Mouse (Mus musculus): ENCODE measurements around the gene Cd5. TPM values are rescaled to one million over a fixed set of nuclear protein-coding genes. Genes with fewer than 3 reads are reported as not detected.

Gene Cd5
- polyA plus RNA-seq, 1 experiment from 2014 or later, result 0.11 TPM

- 95% methylated on average over 7 of the region's 7 CpGs for WGBS
- ATAC-seq (replicated peaks; ENCODE audit: low FRiP score, low read depth), result no peak
Measured at GRCm38 (mm10) chr19:10712194-10712593, 26.6 kb downstream of the Cd5 start.

DNA sequence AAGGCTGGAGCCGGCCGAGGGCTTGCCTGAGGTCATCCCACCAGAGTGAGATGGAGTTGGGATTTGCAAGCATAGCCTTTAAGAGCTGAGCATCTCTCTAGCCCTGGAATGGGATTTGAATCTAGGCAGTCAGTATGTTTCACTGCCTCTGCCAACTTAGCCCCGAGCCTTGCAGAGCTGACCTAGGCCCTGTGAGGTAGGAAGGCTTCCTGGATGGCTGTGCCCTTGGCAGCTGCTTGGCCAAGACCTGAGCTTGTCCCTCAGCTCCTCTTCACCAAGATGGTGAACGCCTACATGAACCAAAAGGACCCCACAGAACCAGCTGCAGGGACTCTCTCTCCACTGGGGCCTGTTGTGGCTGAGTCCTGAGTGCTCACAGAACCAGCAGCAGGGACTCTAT, 28.1 kb downstream of the Cd5 start:
- DNase-seq (ENCODE audit: low spot score) (no peak), ATAC-seq (replicated peaks; ENCODE audit: low FRiP score, low read depth) (no peak)
- Histone ChIP-seq H3K4me3 (replicated peaks; ENCODE audit: low read depth, low read length) (no peak overlapping the region), H3K27me3 (ENCODE audit: insufficient read depth, low read length) (no peaks in the 10 kb centered on the region), H3K4me2 (ENCODE audit: low read length) (no peak overlapping the region), H3K9me3 (replicated peaks; ENCODE audit: low read length) (no peaks in the 10 kb centered on the region), H3K9ac (ENCODE audit: low read depth, low read length) (no peak overlapping the region), H3K4me1 (replicated peaks; ENCODE audit: insufficient read depth, low read length) (no peaks in the 10 kb centered on the region), H3K36me3 (ENCODE audit: insufficient read depth, low read length) (peaks cover 47% of the 10 kb centered on the region), H3K27ac (no peak overlapping the region)
- 91% methylated on average over 4 of the region's 4 CpGs for WGBS
- TF ChIP-seq CTCF (IDR thresholded peaks at IDR 0.05; ENCODE audit: low read depth), result no peak

More at GRCm38 (mm10) chr19:10712194-10712593, 26.6 kb downstream of the Cd5 start:
- H3K27ac ChIP-seq, result no peak overlapping the region
- H3K4me2 ChIP-seq (ENCODE audit: low read length), result no peak overlapping the region
- no peak overlapping the region for H3K9ac ChIP-seq (ENCODE audit: low read depth, low read length)
- no peak for DNase-seq (ENCODE audit: low spot score)
- H3K4me3 ChIP-seq (replicated peaks; ENCODE audit: low read depth, low read length), result no peak overlapping the region
- no peak for TF ChIP-seq CTCF (IDR thresholded peaks at IDR 0.05; ENCODE audit: low read depth)
- no peaks in the 10 kb centered on the region for H3K4me1 ChIP-seq (replicated peaks; ENCODE audit: insufficient read depth, low read length)
- peaks cover 42% of the 10 kb centered on the region for H3K36me3 ChIP-seq (ENCODE audit: insufficient read depth, low read length)
- no peaks in the 10 kb centered on the region for H3K27me3 ChIP-seq (ENCODE audit: insufficient read depth, low read length)
- no peaks in the 10 kb centered on the region for H3K9me3 ChIP-seq (replicated peaks; ENCODE audit: low read length)

DNA sequence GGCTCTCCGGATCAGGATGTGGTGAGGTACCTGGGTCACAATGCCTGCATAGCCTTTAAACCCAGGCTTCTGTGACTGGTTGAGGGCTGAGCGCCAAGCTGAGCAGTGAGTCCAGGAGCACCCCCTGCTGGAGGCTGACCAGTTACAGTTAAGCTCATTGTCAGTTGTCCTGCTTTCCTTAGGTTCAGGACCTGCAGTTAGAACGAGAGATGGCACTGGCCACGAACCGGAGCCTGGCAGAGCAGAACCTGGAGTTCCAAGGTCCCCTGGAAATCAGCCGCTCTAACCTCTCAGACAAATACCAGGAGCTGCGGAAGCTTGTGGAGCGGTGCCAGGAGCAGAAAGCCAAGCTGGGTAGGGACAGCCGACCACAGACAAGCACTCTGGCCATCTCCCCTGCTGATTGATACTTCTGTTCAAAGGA, 28.7 kb downstream of the Cd5 start:
- 82% methylated on average over 9 of the region's 9 CpGs for WGBS
- DNase-seq (ENCODE audit: low spot score), result peak; percentile 56

DNA sequence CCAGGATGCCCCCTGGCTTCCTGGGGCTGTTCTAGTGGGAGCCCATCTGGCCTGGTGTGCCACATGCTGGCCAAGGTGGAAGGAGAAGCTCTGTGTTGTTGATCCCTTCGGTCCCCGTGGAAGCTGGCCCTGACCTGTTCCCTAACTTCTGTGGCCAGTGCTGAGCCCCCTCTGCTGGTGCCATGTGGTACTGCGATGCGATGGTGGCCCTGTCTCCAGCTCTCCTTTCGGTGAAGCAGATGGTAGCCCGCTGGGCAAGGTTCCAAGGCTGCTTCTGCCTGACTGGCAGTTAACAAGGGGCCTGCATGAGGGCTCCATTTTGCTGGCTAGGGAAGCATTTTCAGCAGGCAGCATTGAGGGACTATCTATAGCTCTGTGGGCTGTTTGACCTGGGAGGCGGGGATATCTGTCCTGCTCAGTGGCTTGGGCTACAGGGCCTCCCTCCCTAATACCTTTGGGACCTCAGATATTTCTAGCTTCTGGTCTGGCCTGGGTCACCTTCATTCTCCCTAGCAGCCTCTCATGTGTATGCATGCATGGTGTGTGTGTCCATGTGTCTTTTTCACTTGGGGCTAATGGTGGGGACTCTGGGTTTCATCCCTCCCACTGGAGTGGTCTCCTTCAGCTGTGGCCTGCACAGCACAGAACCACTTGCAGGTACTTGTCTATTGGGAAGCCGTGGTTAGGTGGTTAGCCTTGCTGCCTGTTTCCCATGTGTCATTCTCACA, 29.3 kb downstream of the Cd5 start:
- H3K4me2 ChIP-seq (ENCODE audit: low read length), result no peak overlapping the region
- H3K9ac ChIP-seq (ENCODE audit: low read depth, low read length), result no peak overlapping the region; the same call in 1 of the 2 replicates
- no peak overlapping the region for H3K27ac ChIP-seq
- H3K9me3 ChIP-seq (replicated peaks; ENCODE audit: low read length), result no peaks in the 10 kb centered on the region
- H3K36me3 ChIP-seq (ENCODE audit: insufficient read depth, low read length), result peaks cover 47% of the 10 kb centered on the region
- peak; percentile 82 for ATAC-seq (replicated peaks; ENCODE audit: low FRiP score, low read depth)
- H3K4me1 ChIP-seq (replicated peaks; ENCODE audit: insufficient read depth, low read length), result no peaks in the 10 kb centered on the region
- 25% methylated on average over 8 of the region's 8 CpGs for WGBS
- DNase-seq (ENCODE audit: low spot score), result peak; percentile 93
- H3K4me3 ChIP-seq (replicated peaks; ENCODE audit: low read depth, low read length), result no peak overlapping the region
- no peaks in the 10 kb centered on the region for H3K27me3 ChIP-seq (ENCODE audit: insufficient read depth, low read length)
- peak; percentile 99 for TF ChIP-seq CTCF (IDR thresholded peaks at IDR 0.05; ENCODE audit: low read depth)

More for the DNA sequence above, 28.7 kb downstream of the Cd5 start:
- H3K27me3 ChIP-seq (ENCODE audit: insufficient read depth, low read length), result no peaks in the 10 kb centered on the region
- H3K9me3 ChIP-seq (replicated peaks; ENCODE audit: low read length), result no peaks in the 10 kb centered on the region
- no peaks in the 10 kb centered on the region for H3K4me1 ChIP-seq (replicated peaks; ENCODE audit: insufficient read depth, low read length)
- no peak overlapping the region for H3K4me3 ChIP-seq (replicated peaks; ENCODE audit: low read depth, low read length)
- H3K9ac ChIP-seq (ENCODE audit: low read depth, low read length), result no peak overlapping the region
- ATAC-seq (replicated peaks; ENCODE audit: low FRiP score, low read depth), result no peak
- no peak overlapping the region for H3K27ac ChIP-seq
- no peak overlapping the region for H3K4me2 ChIP-seq (ENCODE audit: low read length)
- H3K36me3 ChIP-seq (ENCODE audit: insufficient read depth, low read length), result peaks cover 47% of the 10 kb centered on the region
- TF ChIP-seq CTCF (IDR thresholded peaks at IDR 0.05; ENCODE audit: low read depth), result peak; percentile 75

DNA sequence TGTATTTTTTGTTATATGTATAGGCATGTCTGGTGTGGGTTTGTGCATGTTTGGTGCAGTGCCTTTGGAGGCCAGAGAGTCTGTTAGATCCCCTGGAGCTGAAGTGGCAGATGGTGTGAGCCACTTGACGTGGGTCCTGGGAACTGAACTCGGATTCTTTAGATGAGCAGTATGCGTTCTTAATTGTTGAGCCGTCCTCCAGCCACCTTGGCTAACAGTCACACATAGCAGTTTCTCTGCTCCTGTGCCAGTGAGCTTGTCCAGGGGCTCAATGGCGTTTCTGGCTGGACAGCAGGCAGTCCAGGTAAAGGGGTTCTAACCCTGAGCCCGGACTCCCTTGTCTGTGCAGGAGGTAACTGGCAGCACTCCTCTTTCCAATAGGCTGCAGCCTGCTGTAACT, 29.9 kb downstream of the Cd5 start:
- TF ChIP-seq CTCF (IDR thresholded peaks at IDR 0.05; ENCODE audit: low read depth), result no peak
- no peak overlapping the region for H3K27ac ChIP-seq
- DNase-seq (ENCODE audit: low spot score) (no peak), ATAC-seq (replicated peaks; ENCODE audit: low FRiP score, low read depth) (no peak)
- H3K36me3 ChIP-seq (ENCODE audit: insufficient read depth, low read length), result peaks cover 43% of the 10 kb centered on the region
- no peak overlapping the region for H3K4me2 ChIP-seq (ENCODE audit: low read length)
- no peak overlapping the region for H3K4me3 ChIP-seq (replicated peaks; ENCODE audit: low read depth, low read length)
- H3K27me3 ChIP-seq (ENCODE audit: insufficient read depth, low read length), result no peaks in the 10 kb centered on the region
- 82% methylated on average over 6 of the region's 6 CpGs for WGBS
- H3K4me1 ChIP-seq (replicated peaks; ENCODE audit: insufficient read depth, low read length), result no peaks in the 10 kb centered on the region
- H3K9ac ChIP-seq (ENCODE audit: low read depth, low read length), result no peak overlapping the region; the same call in 1 of the 2 replicates
- no peaks in the 10 kb centered on the region for H3K9me3 ChIP-seq (replicated peaks; ENCODE audit: low read length)

- no peak overlapping the region for H3K27ac ChIP-seq
- H3K9ac ChIP-seq (ENCODE audit: low read depth, low read length), result no peak overlapping the region
- H3K4me1 ChIP-seq (replicated peaks; ENCODE audit: insufficient read depth, low read length), result no peaks in the 10 kb centered on the region
- ATAC-seq (replicated peaks; ENCODE audit: low FRiP score, low read depth) (no peak), DNase-seq (ENCODE audit: low spot score) (no peak)
- no peaks in the 10 kb centered on the region for H3K27me3 ChIP-seq (ENCODE audit: insufficient read depth, low read length)
- H3K36me3 ChIP-seq (ENCODE audit: insufficient read depth, low read length), result peaks cover 34% of the 10 kb centered on the region
- H3K4me3 ChIP-seq (replicated peaks; ENCODE audit: low read depth, low read length), result no peak overlapping the region
- no peak overlapping the region for H3K4me2 ChIP-seq (ENCODE audit: low read length)
- 94% methylated on average over 1 of the region's 1 CpGs for whole genome bisulfite sequencing
- no peaks in the 10 kb centered on the region for H3K9me3 ChIP-seq (replicated peaks; ENCODE audit: low read length)
- TF ChIP-seq CTCF (IDR thresholded peaks at IDR 0.05; ENCODE audit: low read depth), result no peak
Measured at GRCm38 (mm10) chr19:10707881-10708280, 30.9 kb downstream of the Cd5 start.

Measured in kidney, postnatal 0 days (tissue).